Mouse (Mus musculus): ENCODE results near the gene Olfr969. TPM values are rescaled to one million over a fixed set of nuclear protein-coding genes. Genes with fewer than 3 reads are reported as not detected.

The Olfr969 gene
- not detected in 2 replicates for polyA plus RNA-seq (2021; fragmentation: Nextera tagmentation)
- long read RNA-seq, experiment 1, result 0 reads
- long read RNA-seq, experiment 2, result 0 reads

DNA sequence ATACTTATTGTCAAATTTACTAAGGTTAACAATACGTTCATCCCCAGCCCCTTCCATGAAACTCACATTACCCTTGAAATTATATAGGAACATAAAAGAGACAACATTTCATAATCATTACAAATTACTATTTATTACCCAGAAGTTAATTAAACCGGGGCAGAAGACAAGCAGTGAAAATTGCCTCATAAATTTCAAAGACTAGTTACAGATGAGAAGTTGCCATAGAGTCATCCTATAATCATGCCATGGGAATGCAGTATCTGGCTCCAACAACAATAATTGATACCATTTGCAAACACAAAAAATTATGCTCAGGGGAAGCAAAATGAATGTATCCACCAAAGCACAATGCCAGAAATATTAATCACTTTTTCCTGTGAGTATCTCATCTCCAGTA is at the start of gene Olfr969:
TSS of gene Olfr969 (plus strand) at position 388 of the 400 bp plus-strand sequence.

DNA sequence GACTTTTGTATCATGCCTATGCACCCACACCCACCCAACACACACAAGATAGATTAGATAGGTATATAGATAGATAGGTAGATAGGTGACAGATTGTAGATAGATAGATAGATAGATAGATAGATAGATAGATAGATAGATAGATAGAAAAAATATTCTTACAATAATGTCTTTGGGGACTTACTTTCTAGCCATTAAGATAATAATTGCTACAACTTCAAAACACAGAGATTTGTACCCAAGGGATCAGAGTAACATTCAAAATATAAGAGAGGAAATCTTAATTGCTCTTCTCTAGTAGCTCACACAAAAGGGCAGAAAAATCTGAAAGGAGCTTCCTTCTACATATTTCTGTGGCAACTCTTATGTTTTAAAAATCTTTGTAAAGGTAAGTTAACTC is 44.8 kb upstream of the Olfr969 start, which contains the start of gene Olfr967:
TSS of gene Olfr967 (plus strand) at position 301 of the 400 bp plus-strand sequence.

DNA sequence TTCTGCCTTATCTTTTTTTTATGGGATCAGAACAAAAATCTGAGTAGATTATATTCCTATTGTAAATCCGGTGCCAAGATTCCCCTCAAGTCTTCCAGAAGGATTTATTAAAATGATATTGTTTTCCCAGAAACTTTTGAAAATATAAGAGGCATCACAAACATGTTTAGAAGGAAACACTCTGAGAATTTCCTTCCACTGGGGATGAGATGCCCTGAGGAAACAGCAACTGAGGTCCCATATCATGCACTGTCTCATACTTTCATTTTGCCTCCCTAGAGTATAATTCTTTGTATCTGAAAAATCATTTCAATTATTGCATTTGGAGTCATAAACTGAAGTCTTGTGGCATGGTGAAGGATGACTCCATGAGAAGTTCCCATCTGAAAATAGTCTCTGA is 7.6 kb upstream of the Olfr969 start, which contains the start of gene Olfr968:
TSS of gene Olfr968 (minus strand) at position 101 of the 400 bp plus-strand sequence.

DNA sequence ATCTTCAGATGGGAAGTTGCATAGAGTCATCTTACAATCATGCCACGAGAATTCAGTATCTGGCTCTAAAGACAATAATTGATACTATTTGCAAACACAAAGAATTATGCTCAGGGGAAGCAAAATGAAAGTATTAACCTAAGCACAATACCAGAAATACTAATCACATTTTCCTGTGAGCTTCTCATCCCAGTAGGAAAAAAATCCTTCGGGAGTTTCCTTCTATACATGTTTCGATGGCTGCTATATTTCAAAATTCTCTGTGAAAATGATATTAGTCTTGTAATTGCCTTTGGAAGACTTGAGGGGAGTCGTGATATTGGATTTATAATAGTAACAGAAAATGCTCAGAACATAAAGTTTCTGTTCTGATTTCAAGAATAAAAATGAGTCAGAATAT is 17.8 kb downstream of the Olfr969 start, which contains the start of gene Olfr970:
TSS of gene Olfr970 (plus strand) at position 301 of the 400 bp plus-strand sequence.

DNA sequence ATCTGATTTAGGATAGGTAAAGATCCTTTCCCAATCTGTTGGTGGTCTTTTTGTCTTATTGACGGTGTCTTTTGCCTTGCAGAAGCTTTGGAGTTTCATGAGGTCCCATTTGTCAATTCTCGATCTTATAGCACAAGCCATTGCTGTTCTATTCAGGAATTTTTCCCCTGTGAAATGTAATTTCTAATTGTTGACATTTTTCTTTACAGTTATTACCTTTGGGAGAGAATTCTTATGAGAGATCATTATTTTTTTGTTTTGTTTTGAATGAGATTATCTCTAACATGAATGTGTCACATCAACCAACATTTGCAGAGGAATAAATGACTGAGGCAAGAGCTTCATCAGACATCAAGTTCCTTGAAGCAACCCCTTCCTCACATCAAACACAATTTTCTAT is 45.8 kb downstream of the Olfr969 start, which contains the start of gene Olfr971:
TSS of gene Olfr971 (plus strand) at position 301 of the 400 bp plus-strand sequence.

Other genes with a start within 250 kb of the Olfr969 start
- gene Olfr958, start 236.9 kb upstream of the Olfr969 start, polyA plus RNA-seq (2021; fragmentation: Nextera tagmentation), result not detected in 2 replicates
- not detected in 2 replicates for gene Olfr959, start 215.4 kb upstream of the Olfr969 start, polyA plus RNA-seq (2021; fragmentation: Nextera tagmentation)
- 3.4 and 5.2 TPM in 2 replicates for gene AW551984, start 186.5 kb upstream of the Olfr969 start, polyA plus RNA-seq (2021; fragmentation: Nextera tagmentation)
- not detected in 2 replicates for gene Olfr148, start 180.3 kb upstream of the Olfr969 start, polyA plus RNA-seq (2021; fragmentation: Nextera tagmentation)
- not detected in 2 replicates for gene Olfr960, start 169.6 kb upstream of the Olfr969 start, polyA plus RNA-seq (2021; fragmentation: Nextera tagmentation)
- not detected in 2 replicates for gene Olfr961, start 145.9 kb upstream of the Olfr969 start, polyA plus RNA-seq (2021; fragmentation: Nextera tagmentation)
- gene Olfr963, start 123.7 kb upstream of the Olfr969 start, polyA plus RNA-seq (2021; fragmentation: Nextera tagmentation), result not detected in 2 replicates
- gene Olfr149, start 83.8 kb upstream of the Olfr969 start, polyA plus RNA-seq (2021; fragmentation: Nextera tagmentation), result not detected in 2 replicates
- not detected in 2 replicates for gene Olfr965, start 79.6 kb upstream of the Olfr969 start, polyA plus RNA-seq (2021; fragmentation: Nextera tagmentation)
- gene Olfr150, start 60.0 kb upstream of the Olfr969 start, polyA plus RNA-seq (2021; fragmentation: Nextera tagmentation), result not detected in 2 replicates
- not detected in 2 replicates for gene Olfr967, start 44.7 kb upstream of the Olfr969 start, polyA plus RNA-seq (2021; fragmentation: Nextera tagmentation)
- gene Olfr968, start 7.7 kb upstream of the Olfr969 start, polyA plus RNA-seq (2021; fragmentation: Nextera tagmentation), result not detected in 2 replicates
- gene Olfr970, start 17.9 kb downstream of the Olfr969 start, polyA plus RNA-seq (2021; fragmentation: Nextera tagmentation), result not detected in 2 replicates
- gene Olfr971, start 45.9 kb downstream of the Olfr969 start, polyA plus RNA-seq (2021; fragmentation: Nextera tagmentation), result not detected in 2 replicates
- gene Olfr972, start 75.5 kb downstream of the Olfr969 start, polyA plus RNA-seq (2021; fragmentation: Nextera tagmentation), result not detected in 2 replicates
- not detected in 2 replicates for gene Olfr229, start 116.4 kb downstream of the Olfr969 start, polyA plus RNA-seq (2021; fragmentation: Nextera tagmentation)
- gene Olfr974, start 146.6 kb downstream of the Olfr969 start, polyA plus RNA-seq (2021; fragmentation: Nextera tagmentation), result not detected in 2 replicates
- gene Olfr975, start 161.1 kb downstream of the Olfr969 start, polyA plus RNA-seq (2021; fragmentation: Nextera tagmentation), result not detected in 2 replicates
- not detected in 2 replicates for gene Olfr976, start 170.2 kb downstream of the Olfr969 start, polyA plus RNA-seq (2021; fragmentation: Nextera tagmentation)
- not detected in 2 replicates for gene Olfr978, start 201.2 kb downstream of the Olfr969 start, polyA plus RNA-seq (2021; fragmentation: Nextera tagmentation)
- gene Olfr979, start 212.5 kb downstream of the Olfr969 start, polyA plus RNA-seq (2021; fragmentation: Nextera tagmentation), result not detected in 2 replicates
- gene Olfr980, start 218.6 kb downstream of the Olfr969 start, polyA plus RNA-seq (2021; fragmentation: Nextera tagmentation), result not detected in 2 replicates
- not detected in 2 replicates for gene Olfr981, start 230.5 kb downstream of the Olfr969 start, polyA plus RNA-seq (2021; fragmentation: Nextera tagmentation)